Mouse (Mus musculus) hematopoietic stem cell, adult 5-6 weeks (primary cell): ENCODE results near the gene Tmem102. TPM values are rescaled to one million over a fixed set of nuclear protein-coding genes. Genes with fewer than 3 reads are reported as not detected.
A peak's percentile ranks its signal among the peaks of the same experiment; 100 is the strongest.

ENCODE experiments used
- ATAC-seq, 2 experiments: fragments of 125-278 bp in 1 of 2; replicated peaks in 1 of 2; 2 replicates each; pipeline ENCODE4 v1.8.0; 2016 to 2017; ENCODE audit warnings: inconsistent platforms in 2 of 2, mild to moderate bottlenecking in 2 of 2, moderate number of reproducible peaks in 2 of 2, low read depth in 1 of 2, moderate TSS enrichment in 1 of 2; ENCODE audit not compliant: low FRiP score in 2 of 2, poor library complexity in 2 of 2, severe bottlenecking in 2 of 2, insufficient read depth in 1 of 2, low TSS enrichment in 1 of 2
- total RNA-seq: library from RNA; stranded (forward); fragments of 172-1452, 232-1000 nt; gene quantifications from 2 replicates; pipeline ENCODE4 v1.2.3, GENCODE M21; 2017

Gene Tmem102
- 0.30 and 1.0 TPM in 2 replicates for total RNA-seq

DNA sequence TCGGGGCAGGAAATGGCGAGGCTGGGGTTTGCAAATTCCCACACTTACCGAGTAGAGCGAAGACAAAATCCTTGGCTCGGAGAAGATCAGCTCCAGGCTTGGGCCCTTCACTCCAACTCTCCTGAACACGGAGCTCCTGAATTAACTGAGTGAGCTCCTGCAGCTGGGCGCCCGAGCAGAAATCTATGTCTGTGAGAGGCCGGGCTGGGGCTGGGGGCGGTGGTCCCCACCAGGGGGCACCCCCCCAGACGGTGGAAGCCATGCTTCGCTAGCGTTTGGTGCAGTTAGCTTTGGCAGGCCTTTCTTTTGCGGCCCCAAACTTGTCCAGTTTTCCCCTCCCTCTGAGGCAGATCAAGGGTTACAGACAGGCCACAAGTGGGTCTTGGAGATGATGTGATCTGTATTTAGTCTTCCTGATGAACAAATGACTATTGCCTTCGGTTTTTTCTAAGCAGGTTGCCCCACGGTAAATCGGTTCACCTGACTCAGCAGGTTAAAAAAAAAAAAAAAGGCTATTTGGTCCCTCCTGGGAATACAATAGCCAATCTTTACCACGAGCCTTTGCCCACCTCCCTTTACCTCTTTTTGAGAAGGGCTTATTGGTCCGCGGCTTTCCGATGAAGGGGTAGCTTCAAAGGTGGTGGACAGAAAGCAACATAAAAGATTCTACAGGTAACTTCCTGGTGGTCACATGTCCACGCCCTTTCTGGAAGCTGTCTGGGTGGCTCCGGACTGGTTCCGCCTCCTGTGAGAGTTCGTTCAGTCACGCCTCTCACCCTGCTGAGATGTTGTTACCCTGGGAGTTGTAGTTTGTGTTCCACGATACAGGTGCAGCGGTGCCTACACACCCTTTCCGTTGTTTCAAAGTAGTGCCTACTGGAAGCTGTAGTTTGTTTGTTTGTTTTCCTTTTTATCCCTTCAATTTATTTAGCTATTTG is at the start of gene Tmem102:
Tmem102 (minus strand) TSS at position 653 of the 938 bp plus-strand sequence.
- no peak for ATAC-seq

DNA sequence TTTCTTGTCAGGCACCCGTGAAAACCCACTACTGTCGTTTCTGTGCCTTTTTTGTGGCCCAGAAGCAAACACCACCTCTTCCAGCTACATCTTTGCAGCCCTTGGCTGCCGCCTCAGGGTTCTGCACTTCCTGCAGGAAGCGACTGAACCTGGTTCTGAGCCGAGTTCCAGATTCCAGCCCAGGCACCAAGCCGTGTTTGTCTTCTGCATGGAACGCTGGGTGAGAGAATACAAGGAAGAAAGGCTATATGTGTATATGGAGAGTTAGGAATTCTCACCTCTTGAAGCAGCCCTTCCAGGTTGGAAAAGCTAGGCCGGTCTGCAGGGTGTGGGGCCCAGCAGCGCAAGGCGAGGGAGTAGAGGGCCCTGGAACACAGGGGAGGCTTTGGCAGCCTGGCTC is 49.3 kb upstream of the Tmem102 start:
- no peak for ATAC-seq

DNA sequence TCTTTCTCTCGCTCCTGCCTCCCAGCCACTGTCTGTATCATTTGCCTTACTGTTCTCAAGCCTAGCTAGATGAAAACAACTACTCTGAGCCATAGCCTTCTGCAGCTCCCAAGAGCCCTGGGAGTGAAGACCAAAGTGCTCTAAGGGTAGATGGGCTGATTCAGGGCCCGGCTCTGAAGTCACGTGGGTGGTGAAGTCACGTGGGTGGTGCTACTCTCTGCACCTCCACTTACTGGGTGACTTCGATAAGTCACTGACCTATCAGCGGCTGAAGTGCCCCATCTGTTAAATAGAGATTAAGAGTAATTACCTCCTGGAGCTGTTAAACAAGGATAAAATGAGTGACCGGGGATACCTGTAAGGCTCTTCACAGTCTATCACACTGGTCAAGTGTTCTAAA is 48.6 kb upstream of the Tmem102 start:
- peak; percentile 17 to 49; a peak in 3 of 4 replicates for ATAC-seq

DNA sequence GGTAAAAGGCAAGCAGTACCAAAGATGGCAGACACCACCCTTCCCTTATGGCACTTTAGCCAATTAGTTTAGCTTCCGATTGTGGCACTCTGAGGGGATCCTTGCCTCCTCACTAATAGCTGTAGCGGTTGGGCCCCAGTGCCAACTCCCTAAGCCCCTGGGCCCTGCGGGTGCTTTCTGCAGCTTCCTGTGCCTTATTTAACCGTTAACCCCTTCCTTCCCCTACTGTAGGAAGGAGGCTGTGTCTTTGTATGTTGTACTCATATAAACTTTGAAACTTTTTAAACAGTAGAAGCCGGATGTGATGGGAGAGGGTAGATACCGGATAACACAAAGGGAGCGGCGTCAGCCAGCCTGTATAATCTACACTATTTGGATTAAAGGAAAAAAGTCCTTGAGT is 45.3 kb upstream of the Tmem102 start:
- peak in 1 of 2 experiments; percentile 19; a peak in 1 of 4 replicates for ATAC-seq

DNA sequence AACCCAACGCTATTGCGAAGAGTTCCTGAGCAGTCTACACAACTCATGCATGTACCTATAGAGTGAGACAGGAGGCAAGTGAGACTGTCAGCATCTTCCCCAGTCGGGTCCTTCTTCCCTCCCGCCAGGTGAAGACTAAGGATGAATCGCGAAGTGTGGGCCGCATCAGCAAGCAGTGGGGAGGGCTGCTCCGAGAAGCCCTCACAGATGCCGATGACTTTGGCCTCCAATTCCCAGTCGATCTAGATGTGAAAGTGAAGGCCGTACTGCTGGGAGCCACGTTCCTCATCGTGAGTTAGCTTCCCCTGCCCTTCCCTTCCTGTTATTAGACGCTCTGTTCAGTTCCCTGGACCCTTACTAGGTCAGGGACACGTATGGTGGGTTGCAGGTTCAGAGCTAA is 44.5 kb upstream of the Tmem102 start:
- ATAC-seq: no peak

DNA sequence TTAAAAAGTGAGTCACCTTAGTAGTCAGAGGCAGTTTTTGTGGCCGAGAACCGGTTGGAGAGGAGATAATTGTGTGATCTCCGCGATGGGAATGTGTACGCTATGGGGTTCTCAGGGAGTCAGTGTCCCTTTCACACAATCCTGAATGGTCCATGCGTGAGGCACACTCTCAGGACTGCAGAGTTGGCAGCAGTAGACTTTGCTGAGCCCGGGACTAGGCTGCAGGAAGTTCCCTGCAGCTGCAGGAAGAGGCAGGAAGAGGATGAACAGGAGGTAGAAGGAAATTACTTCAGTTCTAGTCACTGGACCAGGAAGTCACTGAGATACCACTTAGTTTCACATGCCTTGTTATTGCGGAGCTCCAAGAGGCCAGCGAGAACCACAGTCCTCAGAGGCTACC is 43.7 kb upstream of the Tmem102 start:
- no peak for ATAC-seq

DNA sequence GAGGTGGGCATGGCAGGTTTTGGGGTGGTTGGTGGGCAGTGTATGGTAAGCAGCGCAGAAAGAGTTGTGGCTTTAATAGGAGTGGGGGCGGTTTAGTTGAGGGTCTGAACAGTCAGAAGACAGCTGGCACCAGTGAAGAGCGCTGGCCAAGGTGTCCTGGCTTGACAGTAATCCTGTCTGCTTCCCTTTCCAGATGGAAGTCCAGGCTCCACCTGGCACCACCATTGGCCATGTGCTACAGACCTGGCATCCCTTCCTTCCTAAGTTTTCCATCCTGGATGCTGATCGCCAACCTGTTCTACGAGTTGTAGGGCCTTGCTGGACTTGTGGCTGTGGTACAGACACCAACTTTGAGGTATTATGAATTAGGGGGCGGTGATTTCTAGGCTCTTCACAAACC is 42.6 kb upstream of the Tmem102 start:
- no peak for ATAC-seq

DNA sequence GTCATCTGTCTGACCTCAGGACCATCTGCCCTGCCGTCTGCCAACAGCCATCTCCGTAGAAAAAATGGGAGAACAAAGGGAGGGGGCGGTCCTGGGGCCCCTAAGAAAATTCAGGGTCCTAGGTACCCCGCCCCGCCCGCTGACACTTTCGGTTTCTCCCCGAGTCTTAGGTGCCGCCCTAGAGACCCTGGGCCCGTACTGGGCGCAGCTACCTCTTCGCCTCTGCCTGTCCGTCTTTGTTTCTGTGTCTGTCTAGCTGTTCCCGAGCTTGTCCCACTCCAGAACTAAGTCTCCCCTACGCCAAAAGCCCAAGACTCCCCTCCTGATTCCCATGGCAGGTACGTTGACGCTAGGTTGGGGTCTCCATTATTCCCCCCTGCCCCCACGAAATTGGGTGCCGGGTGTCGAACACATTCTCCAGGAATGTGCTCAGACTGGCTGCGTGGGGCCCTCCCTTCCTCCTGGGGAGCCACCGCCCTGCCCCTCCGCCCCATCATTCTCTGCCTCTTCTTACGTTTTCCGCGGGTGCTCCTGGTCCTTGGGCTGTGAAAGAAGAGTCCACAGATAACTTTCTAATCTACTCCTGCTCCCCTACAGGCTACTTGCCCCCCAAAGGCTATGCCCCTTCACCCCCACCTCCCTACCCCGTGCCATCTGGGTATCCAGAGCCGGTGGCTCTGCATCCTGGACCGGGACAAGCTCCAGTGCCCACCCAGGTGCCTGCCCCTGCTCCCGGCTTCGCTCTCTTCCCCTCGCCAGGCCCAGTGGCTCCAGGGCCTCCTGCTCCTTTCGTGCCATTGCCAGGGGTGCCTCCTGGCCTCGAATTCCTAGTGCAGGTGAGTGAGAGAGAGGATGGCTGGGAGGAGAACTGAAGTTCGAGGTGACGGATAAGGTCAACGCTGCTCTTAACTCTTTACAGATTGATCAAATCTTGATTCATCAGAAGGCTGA is 41.6 kb upstream of the Tmem102 start:
- ATAC-seq: peak; percentile 9 to 11; a peak in 1 of 4 replicates

DNA sequence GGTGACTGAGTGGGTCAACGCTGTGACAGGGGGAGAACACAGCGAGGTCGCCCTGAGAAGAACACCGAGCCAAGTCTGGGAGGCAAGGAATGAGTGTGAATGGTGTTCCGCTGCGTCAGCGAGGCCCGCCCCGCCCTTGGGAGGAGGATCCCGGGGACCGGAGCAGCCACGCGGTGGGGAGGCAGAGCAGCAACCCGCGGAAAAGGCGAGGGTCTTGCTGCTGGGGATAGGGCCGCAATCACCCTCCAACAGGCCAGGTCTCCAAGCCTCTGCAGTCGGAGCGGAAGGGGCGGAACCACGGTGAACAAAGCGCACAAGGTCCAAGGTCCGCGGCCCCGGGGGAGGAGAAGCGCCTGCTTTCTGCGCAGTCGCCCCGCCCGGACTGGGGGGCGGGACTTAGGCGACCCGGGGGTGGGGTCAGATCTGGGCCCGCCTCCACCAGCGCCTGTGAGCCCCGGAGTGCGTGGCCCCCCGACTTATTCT is 40.8 kb upstream of the Tmem102 start, which contains the start of gene Plscr3:
Plscr3 (plus strand) TSS at position 179 of the 483 bp plus-strand sequence.
- ATAC-seq: peak; percentile 77 to 80

DNA sequence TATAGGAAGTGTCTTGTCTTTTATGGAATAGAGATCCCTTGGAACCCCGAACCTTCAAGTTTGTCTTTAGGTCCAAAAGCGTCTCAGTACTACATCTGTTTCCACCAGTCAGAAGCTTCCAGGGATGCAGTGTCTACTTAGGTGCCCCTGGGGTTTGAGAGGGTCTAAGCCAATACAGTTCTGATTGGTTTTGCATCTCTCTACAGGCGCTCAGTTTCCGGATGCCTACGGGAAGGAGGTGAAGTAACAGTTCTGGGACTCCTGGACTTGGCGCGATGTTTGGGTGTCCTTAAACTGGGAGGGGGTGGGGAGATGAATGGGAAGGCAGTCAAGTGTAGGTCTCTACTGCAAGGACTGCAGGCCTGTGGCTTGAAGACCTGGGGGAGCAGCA is 33.3 kb upstream of the Tmem102 start:
- no peak for ATAC-seq

DNA sequence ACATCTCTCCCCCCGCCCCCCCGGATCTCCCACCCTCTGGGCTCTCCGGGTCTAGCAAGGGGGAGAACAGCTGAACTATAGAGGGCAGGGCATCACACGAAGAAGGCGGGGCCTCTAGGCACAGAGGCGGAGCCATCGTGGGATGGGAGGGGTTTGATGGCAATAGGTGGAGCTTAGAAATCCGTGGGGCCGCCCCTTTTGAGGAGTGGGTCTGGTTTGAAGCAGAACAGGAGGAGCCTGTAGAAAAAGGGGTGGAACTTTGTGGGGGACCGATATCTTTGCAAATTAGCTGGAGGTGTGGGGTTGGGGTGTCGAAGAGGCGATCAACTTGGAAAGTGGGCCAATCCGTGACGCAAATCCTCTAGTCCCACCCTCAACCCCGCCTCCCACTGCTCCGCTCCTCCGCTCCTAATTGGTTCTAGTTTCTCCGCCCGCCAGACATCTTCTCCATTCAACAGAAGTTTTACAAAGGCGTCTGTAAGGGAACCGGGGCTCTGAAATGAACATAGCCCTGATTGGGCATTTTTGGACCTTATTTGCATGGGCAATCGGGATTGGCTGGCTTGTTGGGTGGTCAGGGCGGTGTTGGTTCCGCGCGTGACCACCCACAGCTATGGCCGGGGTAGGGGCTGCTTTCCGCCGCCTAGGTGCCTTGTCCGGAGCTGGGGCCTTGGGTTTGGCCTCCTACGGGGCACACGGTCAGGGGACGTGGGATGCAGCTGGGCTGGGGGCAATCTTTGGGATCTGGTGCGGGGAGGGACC is 32.7 kb upstream of the Tmem102 start, which contains the start of gene Tmem256:
Tmem256 (plus strand) TSS at position 563 of the 762 bp plus-strand sequence.
- peak; percentile 88 to 89 for ATAC-seq

DNA sequence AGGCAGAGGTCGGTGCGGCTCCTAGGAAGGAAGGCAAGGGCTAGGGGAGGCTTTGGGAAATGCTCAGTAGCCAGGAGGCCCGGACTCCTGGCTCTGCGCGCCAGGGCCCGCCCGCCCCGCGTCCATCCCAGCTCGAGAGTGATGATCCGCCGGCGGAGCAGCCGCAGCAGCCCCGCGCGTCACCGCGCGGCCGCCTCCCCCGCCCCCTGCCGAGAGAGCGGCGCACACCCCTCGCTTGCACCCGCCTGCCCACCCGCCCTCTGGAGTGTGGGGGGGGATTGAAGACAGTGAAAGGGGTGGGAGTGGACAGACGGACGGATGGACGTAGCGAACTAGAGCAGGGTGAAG is 32.2 kb upstream of the Tmem102 start, which contains the start of gene Nlgn2:
Nlgn2 (minus strand) TSS at position 181 of the 348 bp plus-strand sequence.
- ATAC-seq: peak; percentile 2 to 19; a peak in 1 of 4 replicates

DNA sequence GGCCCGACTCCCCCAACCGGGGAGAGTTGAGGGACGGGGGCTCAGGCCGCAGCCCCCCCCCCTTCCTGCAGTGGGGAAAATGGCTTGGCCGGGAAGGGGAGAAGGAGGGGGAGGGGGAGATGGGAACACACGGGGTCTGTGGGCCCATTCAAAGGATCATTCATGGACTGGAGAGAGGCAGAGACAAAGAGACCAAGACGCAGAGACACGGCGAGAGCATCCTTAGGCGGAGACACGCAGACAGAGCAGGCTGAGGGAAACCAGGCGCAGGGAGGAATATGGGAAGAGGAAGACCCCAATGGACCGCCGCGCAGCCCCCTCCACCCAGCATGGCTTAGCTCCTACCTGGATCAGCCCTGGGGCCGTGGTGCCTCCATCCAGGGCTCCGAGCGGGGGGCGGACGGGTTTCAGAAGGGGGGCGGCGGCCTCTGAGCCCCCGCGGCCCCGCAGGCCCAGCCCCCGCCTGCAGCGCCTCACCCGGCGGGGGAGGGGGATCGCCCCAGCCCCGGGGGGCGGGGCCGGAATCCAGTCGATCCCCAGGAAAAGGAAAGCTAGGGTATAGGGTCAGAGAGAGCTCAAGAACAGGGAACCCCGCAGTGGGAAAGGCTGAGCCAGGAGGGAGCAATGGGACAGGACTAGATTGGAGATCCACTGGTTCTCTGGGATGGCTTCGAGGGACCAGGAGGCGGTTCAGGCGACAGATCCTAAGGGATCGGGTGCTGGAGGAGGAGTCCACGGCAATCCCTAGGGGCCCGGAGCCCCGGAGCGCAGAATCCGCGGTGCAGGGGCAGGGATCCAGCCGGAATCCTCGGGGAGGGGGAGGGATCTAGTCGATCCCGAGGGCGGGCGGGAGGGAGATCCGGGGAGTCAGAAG is 31.5 kb upstream of the Tmem102 start:
- ATAC-seq: no peak

DNA sequence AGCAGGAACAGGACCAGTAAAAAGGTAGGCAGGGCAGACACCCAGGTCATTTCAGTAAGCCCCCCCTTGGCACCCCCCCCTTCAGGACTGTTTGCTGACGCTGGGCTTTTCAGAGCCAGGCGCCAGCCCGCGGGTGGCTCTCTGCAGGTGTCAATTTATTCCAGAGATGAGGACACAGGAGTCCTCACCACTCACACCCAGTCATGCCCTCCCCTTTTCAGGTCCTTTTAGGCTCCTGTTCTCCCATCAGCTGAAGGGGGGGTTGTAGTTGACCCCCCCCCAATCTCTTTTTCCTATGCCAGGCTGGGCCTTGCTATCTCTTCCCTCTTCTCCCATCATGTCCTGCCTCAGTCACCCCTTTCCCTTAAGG is 30.5 kb upstream of the Tmem102 start:
- no peak for ATAC-seq

DNA sequence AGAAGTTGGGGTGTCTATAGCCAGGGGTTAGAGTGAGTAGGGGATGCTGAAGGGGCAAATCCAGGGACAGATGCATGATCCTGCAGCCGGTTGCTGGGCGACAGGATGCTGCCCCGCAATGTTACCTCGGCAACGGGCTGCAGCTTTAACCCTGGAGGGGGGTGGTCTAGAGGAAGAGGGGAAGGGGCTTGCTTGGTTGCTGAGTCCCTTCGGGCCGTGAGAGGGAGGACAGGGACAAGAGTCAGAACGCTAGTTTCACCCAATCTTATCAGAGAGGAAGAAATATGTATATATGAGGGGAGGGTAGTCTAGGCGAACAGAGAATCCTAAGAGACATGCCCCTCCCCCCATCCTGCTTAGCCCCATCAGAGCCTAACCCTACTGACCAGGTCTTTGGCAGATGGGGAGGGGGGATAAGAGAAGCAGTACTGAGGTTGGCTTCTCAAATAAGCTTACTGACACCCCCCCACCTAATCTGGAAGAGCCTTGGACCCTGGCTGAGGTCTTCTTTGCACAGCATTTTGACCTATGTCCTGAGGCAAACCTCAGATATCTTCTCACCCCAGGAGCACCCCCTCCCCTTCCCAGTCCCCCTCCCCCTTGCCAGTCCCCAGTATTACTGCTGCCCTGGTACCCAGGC is 30.0 kb upstream of the Tmem102 start:
- no peak for ATAC-seq
